Mouse (Mus musculus) liver, adult 2 months (tissue): ENCODE measurements around the gene Apol8. TPM values are rescaled to one million over a fixed set of nuclear protein-coding genes. Genes with fewer than 3 reads are reported as not detected.
"Not testable (repeated sequence)": the region's sequence is repeated elsewhere in the genome, so short reads cannot be mapped to it uniquely, and the experiment has no call there.

ENCODE experiments used
- DNase-seq: peaks from one replicate; pipeline ENCODE4 v3.0.0-alpha.2; 2011; ENCODE audit warnings: low read depth, low spot score; ENCODE audit errors: extremely low read depth
- H3K27ac ChIP-seq: fragments of 200-500 bp; replicated peaks from 2 replicates; pipeline ENCODE4 v1.5.1; 2012; ENCODE audit warnings: low read depth, mild to moderate bottlenecking, control low read depth, inconsistent platforms, low read length; ENCODE audit not compliant: insufficient read depth
- H3K27me3 ChIP-seq: fragments of 200-500 bp; 2 replicates; pipeline ENCODE4 v1.6.1; 2012; ENCODE audit warnings: mild to moderate bottlenecking, moderate library complexity, low read length, inconsistent platforms; ENCODE audit not compliant: control insufficient read depth, insufficient read depth
- H3K36me3 ChIP-seq: fragments of 200-500 bp; 2 replicates; pipeline ENCODE4 v1.6.1; 2012; ENCODE audit warnings: low read length, inconsistent platforms; ENCODE audit not compliant: control insufficient read depth, insufficient read depth
- H3K4me1 ChIP-seq: fragments of 200-500 bp; 2 replicates; pipeline ENCODE4 v1.6.1; 2011; ENCODE audit warnings: low read length; ENCODE audit not compliant: control insufficient read depth, insufficient read depth
- H3K4me3 ChIP-seq: fragments of 200-500 bp; 2 replicates; pipeline ENCODE4 v1.5.1; 2011; ENCODE audit warnings: low read depth, mild to moderate bottlenecking, control low read depth, low read length, moderate library complexity; ENCODE audit not compliant: insufficient read depth
- H3K79me2 ChIP-seq: fragments of 200-500 bp; 2 replicates; pipeline ENCODE4 v1.6.1; 2012; ENCODE audit warnings: inconsistent platforms, mild to moderate bottlenecking, low read length, moderate library complexity; ENCODE audit not compliant: control insufficient read depth, insufficient read depth
- H3K9ac ChIP-seq: fragments of 200-500 bp; 2 replicates; pipeline ENCODE4 v1.6.1; 2012; ENCODE audit warnings: low read depth, mild to moderate bottlenecking, control low read depth, inconsistent platforms, low read length
- CTCF ChIP-seq: fragments of 200-500 bp; IDR thresholded peaks from 2 replicates; pipeline ENCODE4 v1.5.1; 2011; ENCODE audit warnings: low read depth, low read length, control low read depth
- POLR2A ChIP-seq: fragments of 200-500 bp; IDR thresholded peaks from 2 replicates; pipeline ENCODE4 v1.6.1; 2011; ENCODE audit warnings: low read length, control low read depth; ENCODE audit not compliant: insufficient read depth; ENCODE audit errors: extremely low read depth
- WGBS: fragments of 180-500 bp; shearing (Covaris S2); methylation state at CpG from one replicate; pipeline ENCODE4 v1.1.7; 2018; 5-methylcytosine and 5-hydroxymethylcytosine counted together
- polyA plus RNA-seq: library from polyadenylated mRNA; depleted of rRNA; stranded (reverse); fragments of >200 nt; gene quantifications from 2 replicates; pipeline ENCODE4 v1.2.3, GENCODE M21; 2012
- total RNA-seq: library from RNA; depleted of rRNA; stranded (reverse); fragments of >200 nt; gene quantifications from 2 replicates; pipeline ENCODE4 v1.2.3, GENCODE M21; 2014

The Apol8 gene
- total and polyA plus RNA-seq, 2 experiments: 0.09 TPM; not detected in 1

- 96% methylated on average over 5 of the region's 5 CpGs for WGBS
- Histone ChIP-seq H3K27me3 (no peaks in the 10 kb centered on the region), H3K79me2 (peaks cover 7% of the 10 kb centered on the region; the same call in 1 of the 2 replicates), H3K36me3 (no peaks in the 10 kb centered on the region), H3K4me3 (no peak overlapping the region), H3K27ac (no peak overlapping the region), H3K9ac (no peak overlapping the region), H3K4me1 (peaks cover 15% of the 10 kb centered on the region)
- TF ChIP-seq POLR2A (no peak), CTCF (no peak)
- no peak for DNase-seq
Observed at GRCm38 (mm10) chr15:77731605-77732004, 25.2 kb downstream of the Apol8 start.

- WGBS: 0% methylated on average over 1 of the region's 4 CpGs
Observed at GRCm38 (mm10) chr15:77728739-77729138, 28.1 kb downstream of the Apol8 start, which contains the start of gene Apol9b. Apol9b (plus strand) TSS chr15:77729039.

DNA sequence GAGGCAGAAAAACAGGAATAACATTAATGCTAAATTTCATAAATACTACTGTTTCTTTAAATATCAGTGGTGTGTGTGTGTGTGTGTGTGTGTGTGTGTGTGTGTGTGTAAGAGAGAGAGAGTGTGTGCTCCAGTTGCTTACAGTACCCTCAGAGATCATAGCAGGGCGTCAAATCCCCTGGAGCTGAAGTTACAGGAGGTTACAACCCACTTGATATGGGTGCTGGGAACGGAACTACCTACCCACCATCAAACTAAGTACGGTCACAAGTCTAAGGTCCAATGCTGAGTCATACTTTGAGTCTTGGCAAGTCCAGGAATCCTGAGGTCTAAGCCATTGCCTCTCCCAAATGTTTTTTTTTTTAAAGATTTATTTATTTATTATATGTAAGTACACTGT, 29.1 kb downstream of the Apol8 start:
- WGBS: 17% methylated on average over 3 of the region's 3 CpGs
- H3K4me3 ChIP-seq, H3K36me3 ChIP-seq, H3K79me2 ChIP-seq, H3K27me3 ChIP-seq, H3K9ac ChIP-seq: not testable (repeated sequence)
- peak; percentile 55 for DNase-seq
- Histone ChIP-seq H3K27ac (peak overlapping the region; percentile 52; the same call in 1 of the 2 replicates), H3K4me1 (peaks cover 13% of the 10 kb centered on the region)

More at GRCm38 (mm10) chr15:77728739-77729138, 28.1 kb downstream of the Apol8 start, which contains the start of gene Apol9b:
- not testable (repeated sequence) for H3K36me3 ChIP-seq, H3K79me2 ChIP-seq, DNase-seq, H3K27me3 ChIP-seq
- H3K9ac ChIP-seq: peak within 1 kb of the TSS; percentile 64
- H3K4me1 ChIP-seq: peaks cover 15% of the 10 kb centered on the region
- H3K4me3 ChIP-seq: peak within 1 kb of the TSS; percentile 63
- H3K27ac ChIP-seq: peak within 1 kb of the TSS; percentile 96

- H3K4me3 ChIP-seq, H3K27ac ChIP-seq, H3K27me3 ChIP-seq, H3K79me2 ChIP-seq, H3K36me3 ChIP-seq, H3K9ac ChIP-seq: not testable (repeated sequence)
- 0% methylated on average over 3 of the region's 3 CpGs for WGBS
- TF ChIP-seq CTCF: peak; percentile 45; the same call in 1 of the 2 replicates
- peaks cover 10% of the 10 kb centered on the region; the same call in 1 of the 2 replicates for H3K4me1 ChIP-seq
- DNase-seq: peak; percentile 33
Observed at GRCm38 (mm10) chr15:77727139-77727538, 29.7 kb downstream of the Apol8 start.

DNA sequence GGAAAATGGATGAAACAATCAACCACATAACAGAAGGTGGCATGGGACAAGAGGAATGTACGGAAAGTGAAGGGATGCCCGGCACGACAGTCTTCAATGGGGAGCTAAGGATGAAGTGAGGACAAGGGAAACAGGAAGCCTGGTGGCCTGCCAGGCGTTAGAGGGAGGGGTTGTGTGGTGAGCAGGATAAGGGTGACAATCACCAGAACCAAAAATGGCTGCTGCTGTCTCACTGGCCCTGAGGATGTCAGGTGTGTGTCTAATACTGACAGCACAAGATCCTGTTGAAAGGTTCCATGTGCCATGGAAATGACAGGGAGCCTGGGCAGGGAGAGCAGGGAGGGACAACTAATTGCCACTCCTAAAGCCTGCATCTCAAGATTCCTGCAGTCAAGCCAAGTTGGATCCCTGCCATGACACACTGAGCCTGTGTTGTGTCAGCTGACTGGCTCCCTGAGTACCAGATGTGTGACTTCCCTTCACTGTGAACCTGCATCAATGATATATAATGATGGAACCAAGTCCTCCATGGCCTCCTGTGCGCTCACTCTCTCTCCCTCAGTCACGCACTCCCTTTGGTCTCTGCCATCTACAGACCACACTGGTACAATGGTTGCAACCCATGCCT, 31.3 kb downstream of the Apol8 start:
- not testable (repeated sequence) for H3K9ac ChIP-seq, H3K79me2 ChIP-seq, H3K27ac ChIP-seq, H3K4me1 ChIP-seq, H3K27me3 ChIP-seq, H3K4me3 ChIP-seq, DNase-seq, H3K36me3 ChIP-seq
- WGBS: 65% methylated on average over 6 of the region's 6 CpGs

GRCm38 (mm10) chr15:77724208-77724911, 32.4 kb downstream of the Apol8 start:
- WGBS: 37% methylated on average over 3 of the region's 10 CpGs
- H3K36me3 ChIP-seq, DNase-seq, H3K27me3 ChIP-seq, H3K27ac ChIP-seq, H3K79me2 ChIP-seq, H3K4me1 ChIP-seq, H3K9ac ChIP-seq, H3K4me3 ChIP-seq: not testable (repeated sequence)

GRCm38 (mm10) chr15:77721509-77721908, 35.3 kb downstream of the Apol8 start:
- no CpG with 5 or more reads among the region's 3 CpGs for WGBS
- not testable (repeated sequence) for H3K27me3 ChIP-seq, H3K9ac ChIP-seq, H3K36me3 ChIP-seq, H3K4me3 ChIP-seq, DNase-seq, H3K4me1 ChIP-seq, H3K79me2 ChIP-seq, H3K27ac ChIP-seq

DNA sequence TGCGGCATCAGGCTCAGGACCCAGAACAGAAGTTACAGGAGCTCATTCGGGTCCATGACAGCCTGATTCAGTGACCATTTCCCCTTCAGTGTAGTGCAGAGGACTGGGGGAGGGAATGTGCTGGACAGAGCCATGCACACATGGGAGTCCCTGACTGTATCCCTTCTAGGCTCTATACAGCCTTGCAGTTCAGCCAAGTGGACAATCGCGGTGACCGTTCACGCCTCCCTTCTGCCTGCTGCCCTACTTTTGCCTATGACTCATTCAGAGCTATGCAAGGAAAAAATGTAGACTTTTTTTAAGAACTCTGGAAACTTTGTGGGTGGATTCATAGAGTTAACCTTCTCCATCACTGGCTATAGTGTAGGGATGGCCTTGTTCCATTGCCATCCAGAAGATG, 38.6 kb downstream of the Apol8 start:
- not testable (repeated sequence) for H3K36me3 ChIP-seq, H3K27me3 ChIP-seq, H3K27ac ChIP-seq, H3K4me1 ChIP-seq, H3K4me3 ChIP-seq, H3K9ac ChIP-seq, DNase-seq, H3K79me2 ChIP-seq
- WGBS: 43% methylated on average over 3 of the region's 6 CpGs

DNA sequence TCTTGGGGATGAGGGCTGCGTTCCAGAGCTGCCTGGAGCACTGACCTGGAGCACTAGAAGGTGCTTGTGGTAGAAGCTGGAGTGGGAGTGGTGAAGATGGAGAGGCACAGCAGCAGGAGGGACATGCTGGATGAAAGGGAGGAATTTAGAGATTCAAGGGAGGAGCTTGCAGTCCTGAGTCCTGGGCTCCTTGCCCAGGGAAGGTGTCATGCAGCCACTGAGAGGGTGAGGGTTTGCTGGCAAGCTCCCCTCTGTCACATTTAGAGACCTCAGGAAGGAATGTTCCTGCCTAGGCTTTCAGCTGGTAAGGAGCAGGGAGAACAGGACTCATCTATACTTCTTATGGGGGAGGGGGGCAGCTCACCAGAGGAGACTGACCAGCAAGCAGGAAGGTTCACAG, 47.9 kb downstream of the Apol8 start:
- not testable (repeated sequence) for H3K27ac ChIP-seq, H3K9ac ChIP-seq, H3K4me3 ChIP-seq, H3K4me1 ChIP-seq, DNase-seq, H3K36me3 ChIP-seq, H3K27me3 ChIP-seq, H3K79me2 ChIP-seq
- WGBS: 77% methylated on average over 1 of the region's 1 CpGs
